Mouse (Mus musculus): ENCODE results near the gene Clk1. TPM values are rescaled to one million over a fixed set of nuclear protein-coding genes. Genes with fewer than 3 reads are reported as not detected.

The Clk1 gene
- polyA plus RNA-seq, 1 experiment: 252 TPM

- Histone ChIP-seq H3K4me3 (replicated peaks; ENCODE audit: insufficient read depth, low read depth, low read length) (no peak overlapping the region), H3K27me3 (ENCODE audit: control insufficient read depth, insufficient read depth, low read length) (no peaks in the 10 kb centered on the region), H3K27ac (ENCODE audit: insufficient read depth, low read length) (no peak overlapping the region), H3K4me1 (ENCODE audit: control insufficient read depth, insufficient read depth, low read length) (no peaks in the 10 kb centered on the region)
- DNase-seq: no peak
- TF ChIP-seq POLR2A (IDR thresholded peaks at IDR 0.05; ENCODE audit: borderline replicate concordance, insufficient read depth, low read length) (no peak), CTCF (IDR thresholded peaks at IDR 0.05; ENCODE audit: borderline replicate concordance, insufficient read depth, low read depth, low read length) (no peak)
- 94% methylated on average over 5 of the region's 5 CpGs for WGBS
Measured at GRCm38 (mm10) chr1:58403745-58404144, 20.1 kb downstream of the Clk1 start.

GRCm38 (mm10) chr1:58401396-58401795, 22.5 kb downstream of the Clk1 start:
- TF ChIP-seq POLR2A (IDR thresholded peaks at IDR 0.05; ENCODE audit: borderline replicate concordance, insufficient read depth, low read length) (no peak), CTCF (IDR thresholded peaks at IDR 0.05; ENCODE audit: borderline replicate concordance, insufficient read depth, low read depth, low read length) (no peak)
- Histone ChIP-seq H3K27ac (ENCODE audit: insufficient read depth, low read length) (no peak overlapping the region), H3K4me3 (replicated peaks; ENCODE audit: insufficient read depth, low read depth, low read length) (no peak overlapping the region), H3K27me3 (ENCODE audit: control insufficient read depth, insufficient read depth, low read length) (no peaks in the 10 kb centered on the region), H3K4me1 (ENCODE audit: control insufficient read depth, insufficient read depth, low read length) (no peaks in the 10 kb centered on the region)
- no peak for DNase-seq
- WGBS: 86% methylated on average over 6 of the region's 6 CpGs

- H3K27ac ChIP-seq (ENCODE audit: insufficient read depth, low read length): no peak overlapping the region
- TF ChIP-seq CTCF (IDR thresholded peaks at IDR 0.05; ENCODE audit: borderline replicate concordance, insufficient read depth, low read depth, low read length) (no peak), POLR2A (IDR thresholded peaks at IDR 0.05; ENCODE audit: borderline replicate concordance, insufficient read depth, low read length) (no peak)
- no peaks in the 10 kb centered on the region for H3K27me3 ChIP-seq (ENCODE audit: control insufficient read depth, insufficient read depth, low read length)
- 71% methylated on average over 6 of the region's 6 CpGs for WGBS
- DNase-seq: no peak
- no peak overlapping the region for H3K4me3 ChIP-seq (replicated peaks; ENCODE audit: insufficient read depth, low read depth, low read length)
- no peaks in the 10 kb centered on the region; the same call in 1 of the 2 replicates for H3K4me1 ChIP-seq (ENCODE audit: control insufficient read depth, insufficient read depth, low read length)
Measured at GRCm38 (mm10) chr1:58397731-58398130, 26.1 kb downstream of the Clk1 start.

GRCm38 (mm10) chr1:58396179-58396578, 27.7 kb downstream of the Clk1 start:
- TF ChIP-seq CTCF (IDR thresholded peaks at IDR 0.05; ENCODE audit: borderline replicate concordance, insufficient read depth, low read depth, low read length) (no peak), POLR2A (IDR thresholded peaks at IDR 0.05; ENCODE audit: borderline replicate concordance, insufficient read depth, low read length) (no peak)
- no peaks in the 10 kb centered on the region; the same call in 1 of the 2 replicates for H3K4me1 ChIP-seq (ENCODE audit: control insufficient read depth, insufficient read depth, low read length)
- no peak for DNase-seq
- no peaks in the 10 kb centered on the region for H3K27me3 ChIP-seq (ENCODE audit: control insufficient read depth, insufficient read depth, low read length)
- H3K27ac ChIP-seq (ENCODE audit: insufficient read depth, low read length): no peak overlapping the region
- no peak overlapping the region for H3K4me3 ChIP-seq (replicated peaks; ENCODE audit: insufficient read depth, low read depth, low read length)
- 97% methylated on average over 1 of the region's 1 CpGs for WGBS

- Histone ChIP-seq H3K27me3 (ENCODE audit: control insufficient read depth, insufficient read depth, low read length) (no peaks in the 10 kb centered on the region), H3K4me1 (ENCODE audit: control insufficient read depth, insufficient read depth, low read length) (no peaks in the 10 kb centered on the region; the same call in 1 of the 2 replicates), H3K27ac (ENCODE audit: insufficient read depth, low read length) (no peak overlapping the region), H3K4me3 (replicated peaks; ENCODE audit: insufficient read depth, low read depth, low read length) (no peak overlapping the region)
- no peak for DNase-seq
- no peak for TF ChIP-seq CTCF (IDR thresholded peaks at IDR 0.05; ENCODE audit: borderline replicate concordance, insufficient read depth, low read depth, low read length)
- TF ChIP-seq POLR2A (IDR thresholded peaks at IDR 0.05; ENCODE audit: borderline replicate concordance, insufficient read depth, low read length): no peak
- WGBS: 94% methylated on average over 3 of the region's 3 CpGs
Measured at GRCm38 (mm10) chr1:58395341-58395740, 28.5 kb downstream of the Clk1 start.

GRCm38 (mm10) chr1:58393284-58394195, 30.3 kb downstream of the Clk1 start:
- peak overlapping the region; percentile 57; the same call in 1 of the 2 replicates for H3K27ac ChIP-seq (ENCODE audit: insufficient read depth, low read length)
- peak overlapping the region; percentile 94 for H3K4me3 ChIP-seq (replicated peaks; ENCODE audit: insufficient read depth, low read depth, low read length)
- no peaks in the 10 kb centered on the region; the same call in 1 of the 2 replicates for H3K4me1 ChIP-seq (ENCODE audit: control insufficient read depth, insufficient read depth, low read length)
- no peaks in the 10 kb centered on the region for H3K27me3 ChIP-seq (ENCODE audit: control insufficient read depth, insufficient read depth, low read length)
- 1% methylated on average over 90 of the region's 90 CpGs for WGBS
- TF ChIP-seq POLR2A (IDR thresholded peaks at IDR 0.05; ENCODE audit: borderline replicate concordance, insufficient read depth, low read length) (no peak), CTCF (IDR thresholded peaks at IDR 0.05; ENCODE audit: borderline replicate concordance, insufficient read depth, low read depth, low read length) (no peak)
- DNase-seq: peak; percentile 54 to 57

GRCm38 (mm10) chr1:58392652-58393283, 31.1 kb downstream of the Clk1 start, which contains the start of gene Bzw1:
Gene Bzw1, plus strand, starts transcription at chr1:58392898.
- DNase-seq: peak; percentile 93 to 94
- WGBS: under 1% methylated on average over 60 of the region's 61 CpGs
- no peaks in the 10 kb centered on the region for H3K27me3 ChIP-seq (ENCODE audit: control insufficient read depth, insufficient read depth, low read length)
- H3K4me3 ChIP-seq (replicated peaks; ENCODE audit: insufficient read depth, low read depth, low read length): peak within 1 kb of the TSS; percentile 94
- peak within 1 kb of the TSS; percentile 100 for H3K27ac ChIP-seq (ENCODE audit: insufficient read depth, low read length)
- H3K4me1 ChIP-seq (ENCODE audit: control insufficient read depth, insufficient read depth, low read length): no peaks in the 10 kb centered on the region; the same call in 1 of the 2 replicates
- no peak for TF ChIP-seq CTCF (IDR thresholded peaks at IDR 0.05; ENCODE audit: borderline replicate concordance, insufficient read depth, low read depth, low read length)
- peak; percentile 66 for TF ChIP-seq POLR2A (IDR thresholded peaks at IDR 0.05; ENCODE audit: borderline replicate concordance, insufficient read depth, low read length)
